Mouse (Mus musculus): Measurements from ENCODE around the gene Wdr17. TPM values are rescaled to one million over a fixed set of nuclear protein-coding genes. Genes with fewer than 3 reads are reported as not detected.
"Not testable (repeated sequence)": the region's sequence is repeated elsewhere in the genome, so short reads cannot be mapped to it uniquely, and the experiment has no call there.

Wdr17 gene
- total and polyA plus RNA-seq, 2 experiments from 2014 or later = not detected

DNA sequence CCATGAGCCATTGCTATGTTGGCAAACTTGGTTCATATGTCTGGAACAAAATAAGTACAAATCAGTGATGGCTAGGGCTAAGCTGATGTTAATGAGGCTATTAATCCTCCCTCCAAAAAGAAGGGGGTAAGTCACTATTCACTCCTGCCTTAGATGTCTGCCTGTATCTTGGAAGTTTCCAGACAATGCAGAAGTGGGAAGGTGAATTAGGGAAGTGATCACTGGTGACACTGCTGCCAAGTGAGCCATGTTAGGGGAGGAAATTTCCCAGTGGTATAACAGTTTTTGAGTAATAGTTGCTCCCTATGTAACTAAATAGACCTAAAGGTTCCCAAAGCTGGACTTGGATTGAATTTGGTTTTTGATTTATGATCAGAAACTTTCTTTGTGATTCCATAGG, 215.2 kb downstream of the Wdr17 start:
- H3K9ac ChIP-seq (replicated peaks; ENCODE audit: low read depth, low read length) = no peak overlapping the region
- H3K9me3 ChIP-seq (replicated peaks; ENCODE audit: control insufficient read depth, low read length) = no peaks in the 10 kb centered on the region
- H3K36me3 ChIP-seq (replicated peaks; ENCODE audit: control insufficient read depth, insufficient read depth, low read length) = no peaks in the 10 kb centered on the region
- no peaks in the 10 kb centered on the region for H3K4me1 ChIP-seq (ENCODE audit: control insufficient read depth, insufficient read depth)
- H3K27me3 ChIP-seq (ENCODE audit: control insufficient read depth, insufficient read depth, low read length) = no peaks in the 10 kb centered on the region
- H3K4me2 ChIP-seq (ENCODE audit: low read depth, low read length) = no peak overlapping the region
- no peak for TF ChIP-seq EP300 (IDR thresholded peaks at IDR 0.05; ENCODE audit: low read depth)
- TF ChIP-seq CTCF (IDR thresholded peaks at IDR 0.05; ENCODE audit: low read depth) = no peak
- no peak overlapping the region for H3K4me3 ChIP-seq (ENCODE audit: low read depth, low read length)
- ATAC-seq (ENCODE audit: insufficient read depth, low read depth) = no peak
- DNase-seq (ENCODE audit: low spot score) = no peak
- H3K27ac ChIP-seq (ENCODE audit: low read depth) = no peak overlapping the region

DNA sequence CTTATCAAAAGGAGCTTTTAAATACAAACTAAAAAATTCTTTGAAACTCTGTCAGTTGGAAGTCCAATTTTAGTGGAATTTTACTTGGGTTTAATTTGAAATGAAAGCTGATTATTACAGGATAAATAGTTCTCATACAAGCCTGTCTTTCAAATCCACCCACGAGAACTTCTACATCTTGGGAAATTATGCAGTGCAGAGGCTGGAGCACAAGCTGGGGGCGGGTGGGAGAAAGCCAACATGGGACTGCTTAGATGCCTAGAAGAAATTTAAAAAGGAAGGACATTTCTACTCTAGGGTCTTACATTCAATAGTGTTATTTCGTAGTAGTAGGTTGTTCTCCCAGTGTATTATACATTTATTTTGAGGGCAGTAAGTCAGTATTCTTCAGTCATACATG, 219.2 kb downstream of the Wdr17 start:
- H3K9ac ChIP-seq (replicated peaks; ENCODE audit: low read depth, low read length) = no peak overlapping the region
- WGBS = 69% methylated on average over 3 of the region's 3 CpGs

DNA sequence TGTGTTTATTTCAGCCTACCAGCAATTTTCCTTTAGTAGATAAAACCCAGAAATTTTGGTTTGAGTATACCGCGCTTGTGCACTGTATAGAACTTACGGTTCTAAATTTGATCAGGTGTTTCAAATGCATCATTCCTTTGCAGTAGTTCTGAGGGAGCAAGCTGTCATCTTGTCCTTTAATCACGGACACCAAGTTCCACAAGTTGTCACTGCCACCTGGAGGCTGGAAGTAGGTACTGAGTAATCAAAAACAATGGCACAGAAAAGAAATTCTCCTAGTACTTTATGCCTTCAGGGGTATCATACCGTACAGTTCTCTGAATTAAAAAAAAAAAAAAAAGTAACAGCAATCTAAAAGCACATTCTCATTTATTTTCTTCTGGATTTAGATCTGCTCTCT, 226.3 kb downstream of the Wdr17 start:
- Histone ChIP-seq H3K27me3 (ENCODE audit: control insufficient read depth, insufficient read depth, low read length) (no peaks in the 10 kb centered on the region), H3K36me3 (replicated peaks; ENCODE audit: control insufficient read depth, insufficient read depth, low read length) (no peaks in the 10 kb centered on the region), H3K9me3 (replicated peaks; ENCODE audit: control insufficient read depth, low read length) (no peaks in the 10 kb centered on the region), H3K4me2 (ENCODE audit: low read depth, low read length) (no peak overlapping the region), H3K4me3 (ENCODE audit: low read depth, low read length) (no peak overlapping the region), H3K9ac (replicated peaks; ENCODE audit: low read depth, low read length) (no peak overlapping the region), H3K4me1 (ENCODE audit: control insufficient read depth, insufficient read depth) (no peaks in the 10 kb centered on the region), H3K27ac (ENCODE audit: low read depth) (no peak overlapping the region)
- DNase-seq (ENCODE audit: low spot score) = peak; percentile 63
- TF ChIP-seq EP300 (IDR thresholded peaks at IDR 0.05; ENCODE audit: low read depth) (no peak), CTCF (IDR thresholded peaks at IDR 0.05; ENCODE audit: low read depth) (peak; percentile 84)
- no peak; the same call in 1 of the 2 replicates for ATAC-seq (ENCODE audit: insufficient read depth, low read depth)
- WGBS = 22% methylated on average over 5 of the region's 5 CpGs

More for the DNA sequence above, 219.2 kb downstream of the Wdr17 start:
- H3K27ac ChIP-seq (ENCODE audit: low read depth) = no peak overlapping the region
- no peaks in the 10 kb centered on the region for H3K27me3 ChIP-seq (ENCODE audit: control insufficient read depth, insufficient read depth, low read length)
- no peak overlapping the region for H3K4me2 ChIP-seq (ENCODE audit: low read depth, low read length)
- ATAC-seq (ENCODE audit: insufficient read depth, low read depth) (no peak), DNase-seq (ENCODE audit: low spot score) (no peak)
- no peak for TF ChIP-seq EP300 (IDR thresholded peaks at IDR 0.05; ENCODE audit: low read depth)
- no peak for TF ChIP-seq CTCF (IDR thresholded peaks at IDR 0.05; ENCODE audit: low read depth)
- no peaks in the 10 kb centered on the region for H3K9me3 ChIP-seq (replicated peaks; ENCODE audit: control insufficient read depth, low read length)
- H3K36me3 ChIP-seq (replicated peaks; ENCODE audit: control insufficient read depth, insufficient read depth, low read length) = no peaks in the 10 kb centered on the region
- H3K4me1 ChIP-seq (ENCODE audit: control insufficient read depth, insufficient read depth) = no peaks in the 10 kb centered on the region
- no peak overlapping the region for H3K4me3 ChIP-seq (ENCODE audit: low read depth, low read length)

DNA sequence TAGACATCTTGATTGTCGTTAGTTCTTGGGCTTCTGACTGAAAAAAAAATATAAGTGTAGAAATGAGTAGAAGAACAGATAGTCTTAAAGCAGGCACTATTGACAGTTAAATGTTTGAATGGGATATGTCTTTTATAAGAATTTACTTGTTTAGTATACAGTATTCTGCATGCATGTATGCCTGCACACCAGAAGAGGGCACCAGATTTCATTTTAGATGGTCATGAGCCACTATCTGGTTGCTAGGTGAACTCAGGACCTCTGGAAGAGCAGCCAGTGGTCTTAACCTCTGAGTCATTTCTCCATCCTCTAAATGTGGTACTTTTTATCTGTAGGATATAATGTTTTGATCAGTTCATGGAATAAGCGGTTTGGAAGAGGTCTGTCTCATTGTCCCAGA, 227.3 kb downstream of the Wdr17 start:
- DNase-seq (ENCODE audit: low spot score) (no peak), ATAC-seq (ENCODE audit: insufficient read depth, low read depth) (no peak)
- Histone ChIP-seq H3K36me3 (replicated peaks; ENCODE audit: control insufficient read depth, insufficient read depth, low read length) (no peaks in the 10 kb centered on the region), H3K4me2 (ENCODE audit: low read depth, low read length) (no peak overlapping the region), H3K27me3 (ENCODE audit: control insufficient read depth, insufficient read depth, low read length) (no peaks in the 10 kb centered on the region), H3K4me3 (ENCODE audit: low read depth, low read length) (no peak overlapping the region), H3K27ac (ENCODE audit: low read depth) (no peak overlapping the region), H3K4me1 (ENCODE audit: control insufficient read depth, insufficient read depth) (no peaks in the 10 kb centered on the region), H3K9ac (replicated peaks; ENCODE audit: low read depth, low read length) (no peak overlapping the region), H3K9me3 (replicated peaks; ENCODE audit: control insufficient read depth, low read length) (no peaks in the 10 kb centered on the region)
- TF ChIP-seq CTCF (IDR thresholded peaks at IDR 0.05; ENCODE audit: low read depth) (0 out of 2 replicates have a peak, but pooled peaks have one; percentile 5), EP300 (IDR thresholded peaks at IDR 0.05; ENCODE audit: low read depth) (no peak)
- WGBS = 75% methylated on average over 2 of the region's 2 CpGs

DNA sequence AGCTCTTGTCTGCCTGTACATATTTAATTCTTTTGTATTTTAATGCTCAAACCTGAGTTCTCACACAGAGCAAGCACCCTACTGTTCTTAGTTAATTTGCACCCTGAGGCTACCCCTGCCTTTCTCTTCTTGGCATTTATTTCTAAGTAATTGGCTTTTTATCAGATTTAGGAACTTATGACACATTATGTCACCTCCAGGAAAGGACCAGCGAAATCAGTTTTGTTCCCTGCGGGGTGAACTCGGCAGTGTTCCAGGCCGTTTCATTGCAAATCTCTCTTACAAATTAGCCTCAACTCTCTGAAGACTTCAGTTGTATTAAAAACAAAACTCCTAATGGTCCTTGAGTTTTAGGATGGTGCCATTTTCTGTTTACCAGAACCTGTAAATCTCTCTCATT, 248.3 kb downstream of the Wdr17 start:
- ATAC-seq (ENCODE audit: insufficient read depth, low read depth) (no peak), DNase-seq (ENCODE audit: low spot score) (no peak)
- Histone ChIP-seq H3K27ac (ENCODE audit: low read depth) (no peak overlapping the region), H3K9me3 (replicated peaks; ENCODE audit: control insufficient read depth, low read length) (no peaks in the 10 kb centered on the region), H3K27me3 (ENCODE audit: control insufficient read depth, insufficient read depth, low read length) (no peaks in the 10 kb centered on the region), H3K4me2 (ENCODE audit: low read depth, low read length) (no peak overlapping the region), H3K4me1 (ENCODE audit: control insufficient read depth, insufficient read depth) (no peaks in the 10 kb centered on the region), H3K9ac (replicated peaks; ENCODE audit: low read depth, low read length) (no peak overlapping the region), H3K36me3 (replicated peaks; ENCODE audit: control insufficient read depth, insufficient read depth, low read length) (no peaks in the 10 kb centered on the region), H3K4me3 (ENCODE audit: low read depth, low read length) (no peak overlapping the region)
- TF ChIP-seq EP300 (IDR thresholded peaks at IDR 0.05; ENCODE audit: low read depth) = no peak
- no peak for TF ChIP-seq CTCF (IDR thresholded peaks at IDR 0.05; ENCODE audit: low read depth)
- 77% methylated on average over 4 of the region's 4 CpGs for WGBS

DNA sequence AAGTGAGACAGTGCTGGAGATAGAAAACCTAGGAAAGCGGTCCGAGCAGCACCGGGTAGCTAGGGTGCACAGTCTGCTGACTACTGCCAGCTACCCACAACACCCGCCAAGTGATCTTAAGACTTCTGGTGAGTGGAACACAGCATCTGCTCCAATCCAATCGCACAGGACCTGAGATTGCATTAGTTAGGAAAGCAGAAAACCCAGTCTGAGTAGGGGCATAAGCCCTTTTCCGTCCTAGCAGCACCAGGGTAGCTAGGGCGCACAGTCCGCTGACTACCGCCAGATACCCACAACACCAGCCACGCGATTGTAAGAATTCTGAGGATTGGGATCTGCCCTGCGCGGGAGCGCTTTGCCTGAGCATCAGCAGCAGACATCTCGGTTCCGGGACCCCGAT, 270.3 kb downstream of the Wdr17 start:
- H3K4me2 ChIP-seq (ENCODE audit: low read depth, low read length); H3K9ac ChIP-seq (replicated peaks; ENCODE audit: low read depth, low read length); H3K27ac ChIP-seq (ENCODE audit: low read depth); H3K4me1 ChIP-seq (ENCODE audit: control insufficient read depth, insufficient read depth); DNase-seq (ENCODE audit: low spot score); H3K9me3 ChIP-seq (replicated peaks; ENCODE audit: control insufficient read depth, low read length); H3K36me3 ChIP-seq (replicated peaks; ENCODE audit: control insufficient read depth, insufficient read depth, low read length); H3K4me3 ChIP-seq (ENCODE audit: low read depth, low read length); H3K27me3 ChIP-seq (ENCODE audit: control insufficient read depth, insufficient read depth, low read length); ATAC-seq (ENCODE audit: insufficient read depth, low read depth): not testable (repeated sequence)
- 79% methylated on average over 17 of the region's 17 CpGs for WGBS

All from heart, postnatal 0 days (tissue).